Mouse (Mus musculus) kidney, adult 2 months (tissue): ENCODE results near the gene Pitpnm1.

Experiments used
- CTCF ChIP-seq: fragments of 200-500 bp; conservative IDR thresholded peaks from 2 replicates; pipeline ENCODE4 v1.5.1; 2011; ENCODE audit warnings: low read depth, mild to moderate bottlenecking, control low read depth, low read length, moderate library complexity, mixed read lengths; ENCODE audit not compliant: insufficient read depth, insufficient read length
- POLR2A ChIP-seq: fragments of 200-500 bp; IDR thresholded peaks from one replicate; pipeline ENCODE4 v1.6.1; 2011; ENCODE audit warnings: low read depth, low read length, control low read depth

GRCm38 (mm10) chr19:4153232-4153654, 53.4 kb downstream of the Pitpnm1 start, which contains the start of gene Ptprcap:
- no peak for TF ChIP-seq POLR2A
- no peak for TF ChIP-seq CTCF
